Mouse (Mus musculus) hindlimb bud, embryonic 11.5 days (tissue): ENCODE results near the gene Mipol1.

Source experiments
- DNase-seq: peaks from one replicate; pipeline ENCODE4 v3.0.0-alpha.2; 2012; ENCODE audit warnings: low read depth, low spot score; ENCODE audit errors: extremely low spot score

Mipol1 gene

DNA sequence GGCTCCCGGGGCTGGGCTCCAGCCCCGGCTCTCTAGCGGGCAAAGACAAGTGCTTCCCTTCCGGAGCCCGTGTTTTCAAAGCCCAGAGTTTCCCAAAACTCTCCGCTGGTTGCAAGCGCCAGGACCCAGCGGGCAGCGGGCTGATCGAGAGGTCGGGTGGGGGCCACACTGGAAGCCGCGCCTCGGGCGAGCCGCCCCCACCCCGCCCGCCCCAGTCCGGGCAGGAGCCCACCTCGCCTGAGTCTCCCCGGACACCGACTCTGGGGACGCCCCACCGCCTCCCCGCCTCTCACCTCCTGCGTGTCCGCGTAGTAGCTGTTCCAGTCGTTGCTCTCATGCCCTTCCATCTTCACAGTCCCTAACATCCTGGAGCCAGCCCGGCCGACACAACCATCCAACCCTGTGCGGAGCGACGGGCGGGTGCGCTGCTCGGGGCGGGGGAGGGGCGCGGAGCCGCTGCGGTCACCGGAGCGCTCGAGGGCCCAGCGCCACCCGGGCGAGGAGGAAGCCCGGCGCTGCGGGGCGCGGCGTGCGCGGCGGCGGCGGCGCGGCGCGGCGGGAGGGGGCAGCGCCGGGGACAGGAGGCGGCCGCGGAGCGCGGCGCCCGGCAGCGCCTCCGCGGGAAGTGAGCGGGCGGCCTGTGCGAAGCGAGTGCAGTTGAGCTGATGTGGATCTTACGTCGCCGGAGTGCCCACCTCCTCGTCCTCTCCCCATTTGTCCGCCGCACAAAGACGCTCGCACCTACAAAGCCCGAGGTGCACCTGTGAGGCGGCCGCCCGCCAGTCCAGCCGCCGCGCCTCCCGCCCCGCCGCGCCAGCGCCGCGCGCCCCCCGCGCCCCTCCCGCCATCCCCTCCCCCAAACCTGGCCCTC is 315.4 kb downstream of the Mipol1 start:
- no peak for DNase-seq
